Mouse (Mus musculus) olfactory bulb, adult 2 months (tissue): Measurements from ENCODE around the gene Stum.

Experiments used
- CTCF ChIP-seq: fragments of 200-500 bp; IDR thresholded peaks from 2 replicates; pipeline ENCODE4 v1.5.1; 2012; ENCODE audit warnings: low read depth, mild to moderate bottlenecking, low read length, moderate library complexity; ENCODE audit not compliant: insufficient read depth
- POLR2A ChIP-seq: fragments of 200-500 bp; IDR thresholded peaks from 2 replicates; pipeline ENCODE4 v1.6.1; 2012; ENCODE audit warnings: mild to moderate bottlenecking, low read depth, low read length, moderate library complexity; ENCODE audit not compliant: insufficient read depth

- no peak for TF ChIP-seq POLR2A
- TF ChIP-seq CTCF = no peak
Observed at GRCm38 (mm10) chr1:180458680-180459079, 24.6 kb downstream of the Stum start.
